Mouse (Mus musculus): ENCODE results near the gene Slc22a21.

The Slc22a21 gene

DNA sequence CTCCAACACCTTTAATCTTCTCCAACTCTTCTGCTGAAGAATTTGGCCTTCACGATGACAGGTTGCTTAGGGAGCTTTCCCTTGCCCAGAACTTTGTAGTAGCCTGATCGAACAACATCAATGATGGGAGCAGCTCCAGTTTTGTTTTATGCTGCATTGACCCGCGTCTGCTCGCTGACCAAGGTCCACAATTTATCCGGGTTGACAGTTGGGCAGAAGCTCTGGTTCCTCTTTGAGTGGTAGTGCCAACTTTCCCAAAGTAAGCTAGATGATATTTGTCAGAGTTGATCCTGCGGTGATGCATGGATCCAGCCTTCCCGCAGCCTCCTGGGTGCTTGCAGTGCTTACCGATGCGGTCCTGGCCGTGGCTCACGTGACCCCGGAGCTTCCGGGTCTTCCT, 77.4 kb downstream of the Slc22a21 start:
- no peak for DNase-seq

DNA sequence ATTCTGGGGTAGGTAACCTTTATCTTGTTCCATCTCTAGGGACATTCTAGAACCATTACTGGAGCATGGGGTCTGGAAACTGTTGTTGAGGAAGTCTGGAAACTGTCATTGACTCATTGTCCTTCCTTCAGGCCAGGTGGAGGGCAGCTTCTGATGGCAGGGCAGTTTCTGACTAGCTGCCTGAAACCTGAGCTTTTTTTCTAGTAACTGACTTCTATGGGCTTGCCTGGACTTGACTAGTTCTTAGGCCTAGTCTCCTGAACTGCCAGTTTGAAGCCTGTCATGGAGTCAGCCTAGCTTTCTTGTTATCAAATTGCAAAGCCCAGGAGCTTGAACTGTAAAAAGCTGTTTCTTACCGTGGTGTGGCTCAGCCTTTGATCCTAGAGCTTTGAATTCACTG, 79.1 kb downstream of the Slc22a21 start:
- no peak for DNase-seq

DNA sequence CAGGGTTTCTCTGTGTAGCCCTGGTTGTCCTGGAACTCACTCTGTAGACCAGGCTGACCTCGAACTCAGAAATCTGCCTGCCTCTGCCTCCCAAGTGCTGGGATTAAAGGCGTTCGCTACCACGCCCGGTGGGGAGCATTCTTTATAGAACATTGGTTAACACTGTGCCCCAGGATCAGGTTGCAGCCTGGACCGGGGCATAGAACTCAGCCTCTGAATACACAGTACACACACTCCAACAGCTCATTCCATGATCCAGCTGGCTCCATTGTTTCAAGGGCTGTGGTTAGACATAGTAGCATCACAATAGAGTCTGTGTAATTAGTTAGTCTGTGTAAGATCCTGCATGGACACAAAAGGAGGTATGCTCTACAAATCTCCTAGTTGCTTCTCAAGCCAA, 80.2 kb downstream of the Slc22a21 start:
- DNase-seq = no peak

Measured in right cerebral cortex, adult 18-20 months (tissue).